Mouse (Mus musculus) E14TG2a.4 (cell line): Measurements from ENCODE around the gene Ccdc187.

Experiments
- H3K27me3 ChIP-seq: 2 replicates; pipeline ENCODE4 v1.6.1; 2014; ENCODE audit warnings: low read length, control low read depth; ENCODE audit not compliant: insufficient read depth
- H3K36me3 ChIP-seq: 2 replicates; pipeline ENCODE4 v1.6.1; 2014; ENCODE audit warnings: low read length, control low read depth; ENCODE audit not compliant: insufficient read depth
- H3K4me1 ChIP-seq: replicated peaks from 2 replicates; pipeline ENCODE4 v1.6.1; 2014; ENCODE audit warnings: low read depth, low read length, control low read depth
- H3K4me3 ChIP-seq: replicated peaks from 2 replicates; pipeline ENCODE4 v1.5.1; 2014; ENCODE audit warnings: mild to moderate bottlenecking, low read length
- H3K9me3 ChIP-seq: 2 replicates; pipeline ENCODE4 v1.6.1; 2014; ENCODE audit warnings: low read length, control low read depth
- CTCF ChIP-seq: conservative IDR thresholded peaks from 2 replicates; pipeline ENCODE4 v1.5.1; 2014; ENCODE audit warnings: low read length
- NANOG ChIP-seq: IDR thresholded peaks from 2 replicates; pipeline ENCODE4 v1.6.1; 2014; ENCODE audit warnings: borderline replicate concordance, low read length, mixed read lengths
- POU5F1 ChIP-seq: IDR thresholded peaks from 2 replicates; pipeline ENCODE4 v1.6.1; 2014; ENCODE audit warnings: low read length, borderline replicate concordance

The Ccdc187 gene

DNA sequence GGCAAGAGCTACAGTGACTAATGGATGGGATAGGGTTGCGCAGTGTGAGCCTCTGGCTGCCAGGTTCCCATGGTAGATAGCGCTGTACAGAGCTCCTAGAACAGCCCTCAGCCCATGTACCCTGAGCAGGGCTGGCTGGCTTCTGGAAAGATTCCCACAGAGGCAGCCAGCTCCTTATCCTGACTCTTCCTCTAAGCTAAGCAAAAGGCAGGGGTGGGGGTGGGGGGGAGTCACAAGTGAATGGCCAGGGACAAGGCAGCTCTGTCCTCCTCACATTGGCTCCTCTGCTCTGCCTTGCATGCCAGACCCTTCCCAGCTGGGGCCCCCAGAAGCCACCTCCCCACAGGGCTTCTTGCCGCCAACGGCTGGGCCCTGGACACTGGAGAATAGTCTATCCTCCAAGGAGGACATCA lies 35.7 kb upstream of the Ccdc187 start:
- no peaks in the 10 kb centered on the region for H3K27me3 ChIP-seq
- no peaks in the 10 kb centered on the region for H3K36me3 ChIP-seq
- no peak overlapping the region for H3K4me3 ChIP-seq
- H3K4me1 ChIP-seq, result peaks cover 45% of the 10 kb centered on the region
- no peak for TF ChIP-seq POU5F1
- TF ChIP-seq NANOG, result no peak
- TF ChIP-seq CTCF, result no peak
- no peaks in the 10 kb centered on the region for H3K9me3 ChIP-seq

GRCm38 (mm10) chr2:26329402-26329801 lies 35.0 kb upstream of the Ccdc187 start:
- peaks cover 52% of the 10 kb centered on the region for H3K4me1 ChIP-seq
- TF ChIP-seq NANOG (no peak), CTCF (no peak), POU5F1 (no peak)
- H3K9me3 ChIP-seq, result no peaks in the 10 kb centered on the region
- no peaks in the 10 kb centered on the region for H3K36me3 ChIP-seq
- no peaks in the 10 kb centered on the region for H3K27me3 ChIP-seq
- H3K4me3 ChIP-seq, result no peak overlapping the region

DNA sequence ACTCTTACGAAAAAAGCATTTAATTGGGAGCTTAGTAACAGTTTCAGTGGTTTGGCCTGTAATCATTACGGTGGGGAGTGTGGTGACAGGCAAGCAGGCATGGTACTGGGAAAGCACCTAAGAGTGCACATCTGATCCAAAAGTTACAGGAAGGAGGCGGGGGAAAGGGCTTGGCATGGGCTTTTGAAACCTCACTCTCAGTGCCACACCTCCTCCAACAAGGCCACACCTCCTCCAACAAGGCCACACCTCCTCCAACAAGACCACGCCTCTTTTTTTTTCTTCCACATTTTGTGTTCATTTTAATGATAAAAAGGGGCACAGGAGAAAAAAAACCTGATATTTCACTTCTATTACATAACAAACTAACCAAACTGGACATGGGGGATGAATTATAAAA lies 33.5 kb upstream of the Ccdc187 start:
- Histone ChIP-seq H3K36me3 (no peaks in the 10 kb centered on the region), H3K9me3 (no peaks in the 10 kb centered on the region), H3K27me3 (no peaks in the 10 kb centered on the region), H3K4me1 (peaks cover 58% of the 10 kb centered on the region), H3K4me3 (no peak overlapping the region)
- no peak for TF ChIP-seq CTCF
- no peak for TF ChIP-seq POU5F1
- TF ChIP-seq NANOG, result no peak

- peak overlapping the region; percentile 30 for H3K4me3 ChIP-seq
- TF ChIP-seq POU5F1, result no peak
- peak; percentile 93 for TF ChIP-seq CTCF
- H3K4me1 ChIP-seq, result peaks cover 56% of the 10 kb centered on the region
- no peaks in the 10 kb centered on the region for H3K36me3 ChIP-seq
- H3K27me3 ChIP-seq, result no peaks in the 10 kb centered on the region
- H3K9me3 ChIP-seq, result no peaks in the 10 kb centered on the region
These were observed 31.2 kb upstream of the Ccdc187 start for GRCm38 (mm10) chr2:26325386-26326181.

DNA sequence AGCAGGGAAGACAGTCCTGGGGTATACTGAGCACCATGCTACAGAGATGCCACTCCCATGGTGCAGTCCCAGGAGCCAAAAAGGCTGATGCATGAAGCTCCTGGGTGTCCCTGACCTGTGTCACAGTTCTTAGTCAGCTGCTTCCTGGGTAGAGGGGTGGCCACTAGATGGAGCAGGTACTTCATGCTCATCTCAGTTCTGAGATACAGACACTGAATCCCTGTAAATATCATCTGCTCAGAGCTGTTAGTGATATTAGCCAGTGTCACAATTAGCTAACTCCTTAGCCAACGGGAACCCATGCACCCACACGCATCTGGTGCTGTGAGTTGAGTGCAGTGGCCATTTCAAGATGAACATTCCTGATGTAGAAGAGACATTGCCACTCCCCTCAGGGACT lies 30.6 kb upstream of the Ccdc187 start:
- Histone ChIP-seq H3K4me3 (peak overlapping the region; percentile 30), H3K4me1 (peaks cover 51% of the 10 kb centered on the region), H3K9me3 (no peaks in the 10 kb centered on the region), H3K27me3 (no peaks in the 10 kb centered on the region), H3K36me3 (no peaks in the 10 kb centered on the region)
- TF ChIP-seq POU5F1 (no peak), CTCF (peak; percentile 36)

GRCm38 (mm10) chr2:26323589-26324325 lies 29.4 kb upstream of the Ccdc187 start:
- Histone ChIP-seq H3K4me1 (peaks cover 49% of the 10 kb centered on the region), H3K27me3 (no peaks in the 10 kb centered on the region; the same call in 1 of the 2 replicates), H3K36me3 (no peaks in the 10 kb centered on the region), H3K9me3 (no peaks in the 10 kb centered on the region), H3K4me3 (0 out of 2 replicates have a peak overlapping the region, but pooled peaks have one; percentile 13)
- TF ChIP-seq CTCF (no peak), POU5F1 (no peak), NANOG (no peak)

DNA sequence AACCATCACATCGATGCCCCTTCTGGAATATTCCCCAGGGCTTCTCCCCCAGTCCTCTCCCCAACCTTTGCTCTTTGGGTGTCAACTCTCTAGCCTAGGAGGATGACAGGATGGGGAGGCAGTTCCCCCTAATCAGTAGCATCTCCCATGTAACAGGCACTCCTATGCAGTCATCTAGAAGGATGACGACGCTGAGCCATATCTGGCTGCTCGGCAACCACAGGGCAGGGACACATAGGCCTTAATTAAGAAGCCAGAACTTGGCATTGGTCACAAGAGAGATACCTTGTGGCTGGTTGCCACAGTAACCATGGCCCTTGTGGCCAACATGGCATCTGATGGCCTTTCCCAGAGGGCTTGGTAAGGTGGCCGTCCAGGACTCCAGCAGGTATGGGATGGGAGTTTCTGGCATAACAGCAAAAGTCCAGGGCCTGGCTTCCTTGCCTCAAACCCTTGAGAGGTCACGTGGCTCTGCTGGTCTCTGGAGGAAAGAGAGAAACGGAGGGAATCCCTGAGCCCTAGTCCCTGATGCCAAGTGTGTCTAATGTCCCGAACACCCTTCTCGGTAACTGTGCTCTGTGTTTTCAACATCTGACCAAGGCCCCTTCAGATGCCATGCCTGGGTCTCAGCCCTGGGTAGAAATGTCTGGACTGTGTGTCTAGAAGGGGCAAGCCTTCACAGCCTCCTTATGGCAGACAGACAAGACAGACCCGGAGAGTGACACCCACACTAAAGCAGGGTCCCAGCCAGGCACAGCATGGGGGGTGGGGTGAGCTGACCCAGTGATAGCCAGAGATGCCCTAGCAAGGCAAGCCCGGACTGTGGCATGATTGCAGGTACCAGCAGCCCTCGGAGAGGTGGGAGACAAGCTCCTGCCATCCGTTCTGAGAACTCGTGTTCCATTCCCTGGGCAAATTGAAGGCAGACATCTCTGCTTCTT lies 26.2 kb upstream of the Ccdc187 start:
- H3K27me3 ChIP-seq, result peaks cover 30% of the 10 kb centered on the region
- H3K9me3 ChIP-seq, result no peaks in the 10 kb centered on the region
- TF ChIP-seq NANOG (no peak), CTCF (no peak), POU5F1 (no peak)
- H3K4me1 ChIP-seq, result peaks cover 36% of the 10 kb centered on the region
- H3K36me3 ChIP-seq, result no peaks in the 10 kb centered on the region
- no peak overlapping the region for H3K4me3 ChIP-seq

- no peaks in the 10 kb centered on the region for H3K9me3 ChIP-seq
- TF ChIP-seq CTCF, result no peak
- TF ChIP-seq NANOG, result no peak
- TF ChIP-seq POU5F1, result no peak
- peaks cover 32% of the 10 kb centered on the region for H3K4me1 ChIP-seq
- H3K27me3 ChIP-seq, result peaks cover 33% of the 10 kb centered on the region
- no peaks in the 10 kb centered on the region for H3K36me3 ChIP-seq
- no peak overlapping the region for H3K4me3 ChIP-seq
These were observed 25.3 kb upstream of the Ccdc187 start for GRCm38 (mm10) chr2:26319519-26320244.
